Mouse (Mus musculus): Measurements from ENCODE around the gene Snx12. TPM values are rescaled to one million over a fixed set of nuclear protein-coding genes. Genes with fewer than 3 reads are reported as not detected.
A peak's percentile ranks its signal among the peaks of the same experiment; 100 is the strongest.
"Not testable (repeated sequence)": the region's sequence is repeated elsewhere in the genome, so short reads cannot be mapped to it uniquely, and the experiment has no call there.

Snx12 gene
- polyA plus RNA-seq, 1 experiment, result 30.3 TPM

GRCm38 (mm10) chrX:101131992-101132791, 90.2 kb downstream of the Snx12 start:
- peak; percentile 47 for DNase-seq
- H3K27ac ChIP-seq (ENCODE audit: insufficient read depth, low read depth, low read length), result no peak overlapping the region; the same call in 1 of the 2 replicates
- H3K4me3 ChIP-seq (ENCODE audit: insufficient read depth, low read depth, low read length), result peak overlapping the region; percentile 28; the same call in 1 of the 2 replicates
- TF ChIP-seq POLR2A (IDR thresholded peaks at IDR 0.05; ENCODE audit: low read depth, low read length) (no peak), CTCF (conservative IDR thresholded peaks at IDR 0.05; ENCODE audit: insufficient read depth, insufficient read length, low read depth, low read length) (0 out of 2 replicates have a peak, but pooled peaks have one; percentile 19)
- WGBS, result 23% methylated on average over 12 of the region's 12 CpGs
- H3K36me3 ChIP-seq (ENCODE audit: control insufficient read depth, insufficient read depth, low read length), result no peaks in the 10 kb centered on the region
- no peaks in the 10 kb centered on the region; the same call in 1 of the 2 replicates for H3K4me1 ChIP-seq (ENCODE audit: control insufficient read depth, insufficient read depth, low read length)
- no peaks in the 10 kb centered on the region for H3K27me3 ChIP-seq (replicated peaks; ENCODE audit: control insufficient read depth, insufficient read depth, low read length)

GRCm38 (mm10) chrX:101131001-101131400, 91.4 kb downstream of the Snx12 start:
- H3K36me3 ChIP-seq (ENCODE audit: control insufficient read depth, insufficient read depth, low read length), result no peaks in the 10 kb centered on the region
- no peak overlapping the region for H3K4me3 ChIP-seq (ENCODE audit: insufficient read depth, low read depth, low read length)
- peak; percentile 57 for DNase-seq
- no peak overlapping the region for H3K27ac ChIP-seq (ENCODE audit: insufficient read depth, low read depth, low read length)
- no peak for TF ChIP-seq POLR2A (IDR thresholded peaks at IDR 0.05; ENCODE audit: low read depth, low read length)
- peak; percentile 51 for TF ChIP-seq CTCF (conservative IDR thresholded peaks at IDR 0.05; ENCODE audit: insufficient read depth, insufficient read length, low read depth, low read length)
- no peaks in the 10 kb centered on the region for H3K27me3 ChIP-seq (replicated peaks; ENCODE audit: control insufficient read depth, insufficient read depth, low read length)
- H3K4me1 ChIP-seq (ENCODE audit: control insufficient read depth, insufficient read depth, low read length), result peaks cover 3% of the 10 kb centered on the region; the same call in 1 of the 2 replicates
- 23% methylated on average over 7 of the region's 7 CpGs for WGBS

GRCm38 (mm10) chrX:101128559-101128958, 93.8 kb downstream of the Snx12 start:
- H3K27me3 ChIP-seq (replicated peaks; ENCODE audit: control insufficient read depth, insufficient read depth, low read length), result no peaks in the 10 kb centered on the region
- TF ChIP-seq CTCF (conservative IDR thresholded peaks at IDR 0.05; ENCODE audit: insufficient read depth, insufficient read length, low read depth, low read length) (no peak), POLR2A (IDR thresholded peaks at IDR 0.05; ENCODE audit: low read depth, low read length) (no peak)
- DNase-seq, result no peak
- no peaks in the 10 kb centered on the region for H3K36me3 ChIP-seq (ENCODE audit: control insufficient read depth, insufficient read depth, low read length)
- peaks cover 3% of the 10 kb centered on the region; the same call in 1 of the 2 replicates for H3K4me1 ChIP-seq (ENCODE audit: control insufficient read depth, insufficient read depth, low read length)
- no peak overlapping the region for H3K4me3 ChIP-seq (ENCODE audit: insufficient read depth, low read depth, low read length)
- H3K27ac ChIP-seq (ENCODE audit: insufficient read depth, low read depth, low read length), result no peak overlapping the region
- WGBS, result 52% methylated on average over 2 of the region's 2 CpGs

- DNase-seq, result peak; percentile 30
- Histone ChIP-seq H3K27ac (ENCODE audit: insufficient read depth, low read depth, low read length) (no peak overlapping the region), H3K4me3 (ENCODE audit: insufficient read depth, low read depth, low read length) (no peak overlapping the region), H3K4me1 (ENCODE audit: control insufficient read depth, insufficient read depth, low read length) (peaks cover 3% of the 10 kb centered on the region; the same call in 1 of the 2 replicates), H3K27me3 (replicated peaks; ENCODE audit: control insufficient read depth, insufficient read depth, low read length) (no peaks in the 10 kb centered on the region), H3K36me3 (ENCODE audit: control insufficient read depth, insufficient read depth, low read length) (no peaks in the 10 kb centered on the region)
- 63% methylated on average over 2 of the region's 2 CpGs for WGBS
- no peak for TF ChIP-seq CTCF (conservative IDR thresholded peaks at IDR 0.05; ENCODE audit: insufficient read depth, insufficient read length, low read depth, low read length)
- no peak for TF ChIP-seq POLR2A (IDR thresholded peaks at IDR 0.05; ENCODE audit: low read depth, low read length)
Observed at GRCm38 (mm10) chrX:101126977-101127376, 95.4 kb downstream of the Snx12 start.

DNA sequence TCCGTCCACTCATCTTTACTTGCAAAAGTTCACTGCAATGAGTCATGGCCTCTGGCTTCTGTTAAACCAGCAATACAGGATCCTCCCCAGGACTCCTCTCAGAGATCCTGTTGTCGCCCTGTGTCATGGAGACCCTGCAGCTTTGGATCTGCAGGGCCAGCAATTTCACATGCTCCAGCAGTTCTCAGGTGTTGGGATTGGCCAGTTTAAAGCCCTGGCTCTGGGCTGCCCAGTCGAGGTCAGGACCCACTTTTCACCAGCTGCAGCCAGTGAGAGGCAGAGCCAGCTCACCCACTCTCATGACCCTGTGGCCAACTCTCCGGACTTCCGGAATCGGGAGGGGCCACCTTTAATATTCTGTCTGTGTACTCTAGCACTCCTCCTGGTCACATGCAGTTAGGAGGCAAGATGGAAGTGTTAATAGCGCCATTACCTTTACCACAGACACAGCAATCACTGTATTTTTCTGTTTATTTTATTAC, 95.8 kb downstream of the Snx12 start:
- Histone ChIP-seq H3K4me3 (ENCODE audit: insufficient read depth, low read depth, low read length) (no peak overlapping the region), H3K36me3 (ENCODE audit: control insufficient read depth, insufficient read depth, low read length) (no peaks in the 10 kb centered on the region), H3K4me1 (ENCODE audit: control insufficient read depth, insufficient read depth, low read length) (peaks cover 3% of the 10 kb centered on the region; the same call in 1 of the 2 replicates), H3K27ac (ENCODE audit: insufficient read depth, low read depth, low read length) (0 out of 2 replicates have a peak overlapping the region, but pooled peaks have one; percentile 31), H3K27me3 (replicated peaks; ENCODE audit: control insufficient read depth, insufficient read depth, low read length) (no peaks in the 10 kb centered on the region)
- no peak for TF ChIP-seq POLR2A (IDR thresholded peaks at IDR 0.05; ENCODE audit: low read depth, low read length)
- no peak for TF ChIP-seq CTCF (conservative IDR thresholded peaks at IDR 0.05; ENCODE audit: insufficient read depth, insufficient read length, low read depth, low read length)
- WGBS, result 42% methylated on average over 7 of the region's 7 CpGs
- DNase-seq, result peak; percentile 7

GRCm38 (mm10) chrX:101120546-101120945, 101.8 kb downstream of the Snx12 start:
- Histone ChIP-seq H3K4me3 (ENCODE audit: insufficient read depth, low read depth, low read length) (no peak overlapping the region), H3K36me3 (ENCODE audit: control insufficient read depth, insufficient read depth, low read length) (no peaks in the 10 kb centered on the region), H3K27ac (ENCODE audit: insufficient read depth, low read depth, low read length) (no peak overlapping the region), H3K4me1 (ENCODE audit: control insufficient read depth, insufficient read depth, low read length) (no peaks in the 10 kb centered on the region), H3K27me3 (replicated peaks; ENCODE audit: control insufficient read depth, insufficient read depth, low read length) (no peaks in the 10 kb centered on the region)
- DNase-seq, result no peak
- TF ChIP-seq POLR2A (IDR thresholded peaks at IDR 0.05; ENCODE audit: low read depth, low read length) (no peak), CTCF (conservative IDR thresholded peaks at IDR 0.05; ENCODE audit: insufficient read depth, insufficient read length, low read depth, low read length) (no peak)
- 59% methylated on average over 1 of the region's 1 CpGs for WGBS

GRCm38 (mm10) chrX:101085920-101086319, 136.4 kb downstream of the Snx12 start, which contains the start of gene Slc7a3:
Gene Slc7a3 (minus strand): TSS chrX:101086020.
- no peak for TF ChIP-seq POLR2A (IDR thresholded peaks at IDR 0.05; ENCODE audit: low read depth, low read length)
- no peak for TF ChIP-seq CTCF (conservative IDR thresholded peaks at IDR 0.05; ENCODE audit: insufficient read depth, insufficient read length, low read depth, low read length)
- DNase-seq, result no peak
- Histone ChIP-seq H3K27ac (ENCODE audit: insufficient read depth, low read depth, low read length) (no peak within 1 kb of the TSS), H3K4me1 (ENCODE audit: control insufficient read depth, insufficient read depth, low read length) (no peaks in the 10 kb centered on the region), H3K36me3 (ENCODE audit: control insufficient read depth, insufficient read depth, low read length) (no peaks in the 10 kb centered on the region), H3K27me3 (replicated peaks; ENCODE audit: control insufficient read depth, insufficient read depth, low read length) (no peaks in the 10 kb centered on the region), H3K4me3 (ENCODE audit: insufficient read depth, low read depth, low read length) (no peak within 1 kb of the TSS)
- WGBS, result 37% methylated on average over 11 of the region's 11 CpGs

DNA sequence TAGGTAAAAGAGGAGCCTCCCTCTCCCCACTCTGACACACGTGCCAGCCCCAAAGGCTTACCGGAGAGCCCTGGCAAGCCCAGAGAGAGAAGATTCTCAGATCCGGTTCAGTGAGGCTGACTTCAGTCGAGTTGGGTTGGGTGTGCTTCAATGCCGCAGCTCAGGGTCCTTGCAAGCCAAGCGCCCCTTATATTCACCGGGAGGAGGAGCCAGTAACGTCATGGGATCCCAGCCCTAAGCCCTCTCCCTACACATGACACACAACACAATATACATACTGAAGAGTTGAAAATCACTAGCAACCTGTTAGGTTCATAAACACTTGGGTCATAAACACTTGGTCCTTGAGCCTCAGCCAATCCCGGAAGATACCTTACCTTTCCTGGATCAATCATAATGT, 137.2 kb downstream of the Snx12 start:
- not testable (repeated sequence) for H3K27me3 ChIP-seq (replicated peaks; ENCODE audit: control insufficient read depth, insufficient read depth, low read length); DNase-seq; H3K36me3 ChIP-seq (ENCODE audit: control insufficient read depth, insufficient read depth, low read length); H3K27ac ChIP-seq (ENCODE audit: insufficient read depth, low read depth, low read length); H3K4me3 ChIP-seq (ENCODE audit: insufficient read depth, low read depth, low read length); H3K4me1 ChIP-seq (ENCODE audit: control insufficient read depth, insufficient read depth, low read length)
- 3% methylated on average over 9 of the region's 9 CpGs for WGBS

Measured in kidney, adult 2 months (tissue).